Mouse (Mus musculus): ENCODE measurements around the gene Gm32802.
"Not testable (repeated sequence)": the region's sequence is repeated elsewhere in the genome, so short reads cannot be mapped to it uniquely, and the experiment has no call there.

Gene Gm32802

DNA sequence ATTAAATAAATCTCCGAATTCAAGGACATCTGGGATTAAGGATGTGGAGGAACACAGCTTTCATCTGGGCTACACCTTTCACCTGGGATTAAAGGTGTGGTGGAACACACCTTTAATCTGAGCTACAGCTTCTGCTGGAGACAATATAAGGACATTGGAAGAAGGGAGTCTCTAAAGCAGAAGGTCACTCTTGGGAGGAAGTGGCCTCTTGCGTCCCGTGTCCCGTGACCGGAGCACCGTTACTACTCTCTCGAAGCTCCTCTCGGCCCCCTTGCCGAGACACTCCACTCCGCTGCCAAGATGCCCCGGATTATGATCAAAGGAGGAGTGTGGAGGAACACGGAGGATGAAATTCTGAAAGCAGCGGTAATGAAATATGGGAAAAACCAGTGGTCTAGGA is at the start of gene Gm32802:
Gm32802 (plus strand) TSS at position 301 of the 400 bp plus-strand sequence.
- DNase-seq (ENCODE audit: low spot score in 2 of 2), result not testable (repeated sequence)

GRCm38 (mm10) chr10:118215719-118216393 is 42.6 kb upstream of the Gm32802 start:
- DNase-seq (ENCODE audit: low spot score in 2 of 2), result not testable (repeated sequence)

DNA sequence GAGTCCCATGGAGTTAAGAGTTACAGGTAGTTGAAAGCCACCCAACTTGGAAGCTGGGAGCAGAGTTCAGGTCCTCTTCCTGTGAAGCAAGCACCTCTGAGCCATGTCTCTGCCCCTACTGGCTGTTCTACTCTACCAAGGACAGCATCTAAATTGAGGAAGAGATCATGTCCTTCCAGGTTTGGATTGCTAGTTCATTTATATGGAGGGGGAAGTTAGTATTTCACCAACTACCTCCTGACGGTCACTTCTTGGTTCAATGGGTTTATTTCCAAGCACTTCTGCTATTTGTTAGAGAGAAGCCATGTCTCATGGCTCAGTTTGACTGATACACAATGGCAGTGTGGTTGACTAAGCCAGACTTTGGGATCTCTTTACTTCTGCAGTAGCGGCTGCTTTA is 30.9 kb upstream of the Gm32802 start:
- DNase-seq (ENCODE audit: low spot score in 2 of 2), result not testable (repeated sequence)

DNA sequence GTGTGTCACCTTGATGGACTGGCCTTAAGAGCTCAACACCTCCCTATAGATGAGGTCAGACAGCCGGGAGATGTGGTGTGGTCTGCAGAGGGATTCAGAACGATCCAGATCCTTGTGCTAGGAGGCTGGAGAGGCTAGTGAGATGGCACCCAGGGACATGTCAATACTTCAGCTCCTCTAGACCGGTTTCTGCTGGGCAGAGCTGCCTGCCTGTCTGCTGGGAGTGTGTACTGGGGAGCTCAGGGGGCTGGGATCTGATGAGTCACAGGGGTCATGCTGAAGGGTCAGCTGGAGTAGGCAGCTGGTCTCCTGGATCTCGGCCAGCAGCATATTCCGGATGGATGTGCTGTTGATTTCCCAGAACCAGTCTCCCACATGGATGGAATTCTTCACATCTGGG is 25.9 kb upstream of the Gm32802 start:
- not testable (repeated sequence) for DNase-seq (ENCODE audit: low spot score in 2 of 2)

DNA sequence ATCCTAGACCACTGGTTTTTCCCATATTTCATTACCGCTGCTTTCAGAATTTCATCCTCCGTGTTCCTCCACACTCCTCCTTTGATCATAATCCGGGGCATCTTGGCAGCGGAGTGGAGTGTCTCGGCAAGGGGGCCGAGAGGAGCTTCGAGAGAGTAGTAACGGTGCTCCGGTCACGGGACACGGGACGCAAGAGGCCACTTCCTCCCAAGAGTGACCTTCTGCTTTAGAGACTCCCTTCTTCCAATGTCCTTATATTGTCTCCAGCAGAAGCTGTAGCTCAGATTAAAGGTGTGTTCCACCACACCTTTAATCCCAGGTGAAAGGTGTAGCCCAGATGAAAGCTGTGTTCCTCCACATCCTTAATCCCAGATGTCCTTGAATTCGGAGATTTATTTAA is 17.8 kb upstream of the Gm32802 start, which contains the start of gene Gm32717:
Gm32717 (minus strand) TSS at position 101 of the 400 bp plus-strand sequence.
- DNase-seq (ENCODE audit: low spot score in 2 of 2), result not testable (repeated sequence)

- peak; percentile 30 to 33 for DNase-seq (ENCODE audit: low spot score in 2 of 2)
These were observed 9.4 kb upstream of the Gm32802 start for GRCm38 (mm10) chr10:118249006-118249595.

- DNase-seq (ENCODE audit: low spot score in 2 of 2), result peak; percentile 43 to 48
These were observed 7.6 kb upstream of the Gm32802 start for GRCm38 (mm10) chr10:118250852-118251295.

DNA sequence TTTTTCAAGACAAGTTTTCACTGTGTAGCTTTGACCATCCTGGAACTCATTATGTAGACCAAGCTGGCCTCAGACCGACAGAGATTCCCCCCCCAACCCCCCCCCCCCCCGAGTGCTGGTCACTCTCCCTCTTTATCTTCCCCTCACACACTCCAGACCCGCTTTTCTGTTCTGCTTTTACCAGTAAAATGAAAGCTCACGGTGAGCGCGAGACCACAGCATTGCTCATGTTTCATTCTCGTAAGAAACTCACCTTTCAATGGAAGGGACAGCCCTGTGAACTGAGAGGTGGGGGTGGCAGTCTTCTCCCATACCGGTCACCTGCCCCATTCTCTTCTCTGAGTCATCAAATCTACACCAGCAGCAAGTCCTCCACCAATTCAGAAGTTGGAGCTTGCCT is 10.3 kb downstream of the Gm32802 start:
- DNase-seq (ENCODE audit: low spot score in 2 of 2), result not testable (repeated sequence)

GRCm38 (mm10) chr10:118271416-118271815 is 12.9 kb downstream of the Gm32802 start:
- DNase-seq (ENCODE audit: low spot score in 2 of 2), result not testable (repeated sequence)

DNA sequence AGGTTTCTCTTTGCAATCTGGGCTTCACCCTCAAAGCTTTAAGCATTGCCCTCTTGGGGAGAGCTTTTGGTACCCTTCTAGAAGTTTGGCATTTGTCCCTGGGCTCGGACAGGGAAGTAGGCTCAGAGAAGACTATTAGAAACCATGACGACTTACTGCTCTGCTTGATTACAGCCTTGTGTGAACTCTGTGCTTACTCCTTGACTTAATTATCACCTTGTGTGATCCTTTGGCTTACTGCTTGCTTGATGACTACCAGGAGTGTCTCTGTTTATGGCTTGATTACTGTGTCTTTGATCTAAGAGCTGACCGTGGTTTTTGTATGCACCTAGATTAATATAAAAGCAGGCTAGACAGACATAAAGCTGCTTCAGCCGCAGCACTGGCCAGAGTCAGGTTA is 19.6 kb downstream of the Gm32802 start:
- DNase-seq (ENCODE audit: low spot score in 2 of 2), result not testable (repeated sequence)

- not testable (repeated sequence) for DNase-seq (ENCODE audit: low spot score in 2 of 2)
These were observed 24.1 kb downstream of the Gm32802 start for GRCm38 (mm10) chr10:118282565-118282964.

GRCm38 (mm10) chr10:118283016-118283415 is 24.5 kb downstream of the Gm32802 start:
- DNase-seq (ENCODE audit: low spot score in 2 of 2), result not testable (repeated sequence)

GRCm38 (mm10) chr10:118294938-118295337 is 36.5 kb downstream of the Gm32802 start, which contains the start of gene Iltifb:
Gene Iltifb, minus strand, starts transcription at chr10:118295038.
- no peak for DNase-seq (ENCODE audit: low spot score in 2 of 2)

DNA sequence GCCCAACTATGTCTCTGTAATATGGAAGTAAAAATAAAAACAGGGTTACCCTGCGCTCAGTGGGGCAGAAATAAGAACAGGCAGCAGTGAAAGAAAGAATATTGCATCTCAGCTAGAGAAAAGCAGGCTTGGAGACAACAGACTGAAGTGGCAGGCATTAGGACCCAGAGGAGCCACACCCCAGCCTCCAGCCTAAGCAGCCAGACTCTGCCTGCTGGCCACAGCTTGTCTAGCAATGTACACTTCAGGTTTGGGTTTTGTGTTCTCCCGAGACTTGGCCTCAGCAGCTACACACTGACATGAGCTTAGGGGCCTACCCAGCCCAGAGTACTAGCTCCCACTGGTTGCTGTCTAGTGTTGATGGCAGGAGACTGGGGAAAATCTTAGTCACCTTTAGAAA is 43.6 kb downstream of the Gm32802 start:
- not testable (repeated sequence) for DNase-seq (ENCODE audit: low spot score in 2 of 2)

Measured in right cerebral cortex, adult 2 months (tissue).